Mouse (Mus musculus) heart, embryonic 12.5 days (tissue): ENCODE results near the gene Gjd2. TPM values are rescaled to one million over a fixed set of nuclear protein-coding genes. Genes with fewer than 3 reads are reported as not detected.

Source experiments
- ATAC-seq: fragments of 200-750 bp; cut with Nextera tagmentation; 2 replicates; pipeline ENCODE4 v1.8.0; 2017; ENCODE audit warnings: moderate TSS enrichment, moderate library complexity; ENCODE audit not compliant: insufficient number of reproducible peaks, low FRiP score
- H3K27ac ChIP-seq: fragments of 300-500 bp; sonication (generic); 2 replicates; pipeline ENCODE4 v1.5.1; 2016; ENCODE audit warnings: mild to moderate bottlenecking, moderate library complexity; ENCODE audit not compliant: poor library complexity, severe bottlenecking
- H3K27me3 ChIP-seq: fragments of 300-500 bp; sonication (generic); replicated peaks from 2 replicates; pipeline ENCODE4 v1.6.1; 2016; ENCODE audit warnings: mild to moderate bottlenecking, moderate library complexity
- H3K36me3 ChIP-seq: fragments of 300-500 bp; sonication (generic); 2 replicates; pipeline ENCODE4 v1.6.1; 2016; ENCODE audit warnings: mild to moderate bottlenecking, moderate library complexity
- H3K4me1 ChIP-seq: fragments of 300-500 bp; sonication (generic); replicated peaks from 2 replicates; pipeline ENCODE4 v1.6.1; 2016; ENCODE audit warnings: mild to moderate bottlenecking
- H3K4me2 ChIP-seq: fragments of 300-500 bp; sonication (generic); 2 replicates; pipeline ENCODE4 v1.6.1; 2016; ENCODE audit warnings: mild to moderate bottlenecking, moderate library complexity
- H3K4me3 ChIP-seq: fragments of 300-500 bp; sonication (generic); 2 replicates; pipeline ENCODE4 v1.5.1; 2016; ENCODE audit warnings: mild to moderate bottlenecking
- H3K9ac ChIP-seq: fragments of 300-500 bp; sonication (generic); 2 replicates; pipeline ENCODE4 v1.6.1; 2016; ENCODE audit warnings: mild to moderate bottlenecking, moderate library complexity
- H3K9me3 ChIP-seq: fragments of 300-500 bp; sonication (generic); replicated peaks from 2 replicates; pipeline ENCODE4 v1.6.1; 2016; ENCODE audit warnings: mild to moderate bottlenecking, moderate library complexity
- WGBS: fragments of 180-500 bp; shearing (Covaris S2); methylation state at CpG from one replicate; pipeline ENCODE4 v1.1.7; 2016; 5-methylcytosine and 5-hydroxymethylcytosine counted together
- polyA plus RNA-seq: library from polyadenylated mRNA; unstranded; fragments of >200 nt; fragmentation: Nextera tagmentation; extraction: Ambion mirVana; gene quantifications from 2 replicates; pipeline ENCODE4 v1.2.1, GENCODE M21; 2016

Gene Gjd2
- polyA plus RNA-seq = 0.10 TPM in 1 of 2 replicates, not detected in the other

DNA sequence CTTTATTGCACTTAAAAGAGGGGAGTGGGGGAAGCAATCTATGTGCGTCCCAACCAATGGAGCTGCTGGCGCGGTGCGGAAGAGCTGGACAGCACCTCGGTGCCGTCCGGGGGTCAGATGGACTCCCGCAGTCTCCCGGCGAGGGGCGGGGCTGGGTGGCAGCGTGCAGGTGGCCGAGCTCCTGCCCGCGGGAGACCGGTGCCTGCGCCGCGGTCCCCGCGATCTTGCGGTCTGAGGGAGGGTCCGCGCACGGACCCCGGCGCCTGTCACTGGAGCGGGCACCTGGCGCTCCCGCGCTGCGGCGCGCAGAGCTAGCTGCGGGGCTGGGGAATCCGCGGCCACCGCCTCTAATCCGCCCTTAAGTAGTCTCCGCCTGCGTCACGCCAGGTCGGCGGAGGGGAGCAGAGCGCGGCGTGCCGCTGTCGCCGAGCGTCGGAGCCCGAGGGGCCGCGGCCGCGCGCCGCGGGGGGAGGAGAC is at the start of gene Gjd2:
TSS of gene Gjd2 (minus strand) at position 325 of the 477 bp plus-strand sequence.
- WGBS = under 1% methylated on average over 56 of the region's 60 CpGs
- Histone ChIP-seq H3K27ac (no peak within 1 kb of the TSS), H3K4me2 (peak within 1 kb of the TSS; percentile 95), H3K4me1 (peaks cover 11% of the 10 kb centered on the region), H3K9ac (peak within 1 kb of the TSS; percentile 6; the same call in 1 of the 2 replicates), H3K36me3 (no peaks in the 10 kb centered on the region), H3K27me3 (peaks cover 46% of the 10 kb centered on the region), H3K4me3 (peak within 1 kb of the TSS; percentile 55), H3K9me3 (no peaks in the 10 kb centered on the region)
- ATAC-seq = peak; percentile 55; the same call in 1 of the 2 replicates

DNA sequence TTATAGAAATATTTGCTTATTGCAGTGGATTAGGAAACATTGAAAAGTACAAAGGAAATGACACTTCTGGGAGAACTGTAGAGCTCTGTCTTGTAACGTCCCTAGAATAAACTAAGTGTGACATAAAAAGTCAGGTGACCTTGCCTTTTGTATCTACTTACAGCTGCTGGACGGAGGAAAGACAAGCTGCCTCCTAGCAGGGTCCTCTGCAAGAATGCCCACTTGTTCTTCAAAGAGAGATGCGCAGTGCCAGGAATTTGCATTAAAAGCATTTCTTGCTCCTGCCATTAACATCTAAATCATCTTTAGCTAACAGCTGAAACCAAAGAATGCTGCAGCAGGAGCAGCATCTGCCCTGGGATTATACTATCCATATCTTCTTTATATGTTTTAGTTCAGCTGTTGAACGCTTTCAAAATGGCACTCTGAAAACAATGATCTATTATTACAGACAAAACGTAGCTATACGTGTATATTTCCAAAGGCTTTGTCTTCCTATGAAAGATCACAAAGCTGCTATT is 46.7 kb upstream of the Gjd2 start:
- 0 out of 2 replicates have a peak, but pooled peaks have one; percentile 40 for ATAC-seq
- Histone ChIP-seq H3K4me2 (no peak overlapping the region), H3K4me1 (peaks cover 13% of the 10 kb centered on the region), H3K4me3 (no peak overlapping the region), H3K27ac (no peak overlapping the region), H3K9ac (no peak overlapping the region), H3K9me3 (no peaks in the 10 kb centered on the region), H3K27me3 (no peaks in the 10 kb centered on the region), H3K36me3 (peaks cover 2% of the 10 kb centered on the region; the same call in 1 of the 2 replicates)
- WGBS = 48% methylated on average over 6 of the region's 6 CpGs

- Histone ChIP-seq H3K36me3 (peaks cover 2% of the 10 kb centered on the region; the same call in 1 of the 2 replicates), H3K4me3 (no peak overlapping the region), H3K4me1 (peaks cover 13% of the 10 kb centered on the region), H3K4me2 (no peak overlapping the region), H3K27ac (no peak overlapping the region), H3K27me3 (no peaks in the 10 kb centered on the region), H3K9ac (no peak overlapping the region), H3K9me3 (no peaks in the 10 kb centered on the region)
- WGBS = 33% methylated on average over 1 of the region's 1 CpGs
- 0 out of 2 replicates have a peak, but pooled peaks have one; percentile 38 for ATAC-seq
Measured at GRCm38 (mm10) chr2:114059608-114060007, 46.2 kb upstream of the Gjd2 start.

DNA sequence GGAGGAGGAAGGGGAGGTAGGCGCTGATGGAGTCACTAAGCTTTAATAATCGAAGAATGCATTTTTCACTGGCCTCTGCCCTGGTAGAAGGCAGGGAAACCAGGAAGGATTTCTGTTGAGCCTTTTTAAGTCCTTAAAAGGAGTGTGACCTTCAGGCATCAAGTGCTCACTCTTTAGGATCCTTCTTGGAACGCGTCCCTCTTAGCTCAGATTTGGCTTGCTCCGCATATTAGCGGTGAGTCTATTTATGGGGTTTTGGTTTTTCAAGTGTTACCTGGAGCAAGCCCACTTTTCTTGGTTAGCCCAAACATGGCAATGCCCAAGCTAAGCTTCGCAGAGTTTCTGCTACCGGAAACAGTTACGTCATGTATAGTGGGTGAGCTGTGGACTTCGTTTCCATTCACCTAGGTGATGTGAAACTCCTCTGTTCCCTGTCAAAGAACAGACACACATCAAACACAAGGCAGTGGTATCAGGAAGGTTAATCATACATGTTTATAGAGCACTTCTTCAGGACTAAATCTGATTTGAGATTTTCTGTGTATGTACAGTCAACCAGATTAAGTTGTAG is 44.9 kb upstream of the Gjd2 start:
- no peaks in the 10 kb centered on the region for H3K27me3 ChIP-seq
- peak overlapping the region; percentile 5; the same call in 1 of the 2 replicates for H3K4me3 ChIP-seq
- H3K27ac ChIP-seq = peak overlapping the region; percentile 98
- peak overlapping the region; percentile 52 for H3K4me2 ChIP-seq
- ATAC-seq = no peak
- peaks cover 18% of the 10 kb centered on the region for H3K4me1 ChIP-seq
- 50% methylated on average over 10 of the region's 10 CpGs for WGBS
- no peak overlapping the region for H3K9ac ChIP-seq
- H3K36me3 ChIP-seq = peaks cover 2% of the 10 kb centered on the region; the same call in 1 of the 2 replicates
- H3K9me3 ChIP-seq = no peaks in the 10 kb centered on the region

DNA sequence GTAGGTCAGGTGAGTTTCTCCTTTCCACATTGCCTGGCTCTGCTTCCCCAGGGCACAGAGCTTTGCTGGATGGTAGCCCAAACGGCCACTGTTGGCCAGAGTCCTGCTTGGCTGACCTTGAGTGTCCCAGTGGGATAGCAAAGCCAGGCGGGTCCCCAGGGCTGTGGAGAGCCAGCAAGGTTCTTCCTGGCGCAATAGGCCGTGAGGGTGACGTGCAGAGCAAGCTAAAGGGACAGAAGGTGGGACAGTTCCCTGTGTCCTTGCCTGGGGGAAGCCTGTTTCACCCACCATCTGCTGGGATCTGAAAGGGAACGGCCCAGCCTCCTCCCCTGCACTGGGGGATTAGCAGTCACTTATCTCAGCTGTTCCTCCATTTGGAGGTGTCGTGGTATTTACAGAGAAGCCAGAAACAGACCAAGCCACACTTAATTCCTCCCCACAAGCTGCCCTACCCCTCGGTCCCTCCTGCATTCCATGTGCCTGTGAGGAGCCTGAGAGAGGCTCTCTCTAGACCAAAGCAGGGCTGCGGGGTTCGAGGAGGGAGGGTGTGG is 44.0 kb upstream of the Gjd2 start:
- no peaks in the 10 kb centered on the region for H3K9me3 ChIP-seq
- H3K27ac ChIP-seq = peak overlapping the region; percentile 98
- WGBS = 2% methylated on average over 10 of the region's 10 CpGs
- peaks cover 2% of the 10 kb centered on the region; the same call in 1 of the 2 replicates for H3K36me3 ChIP-seq
- peak overlapping the region; percentile 11; the same call in 1 of the 2 replicates for H3K4me3 ChIP-seq
- peak overlapping the region; percentile 52 for H3K4me2 ChIP-seq
- ATAC-seq = peak; percentile 33; the same call in 1 of the 2 replicates
- peaks cover 24% of the 10 kb centered on the region for H3K4me1 ChIP-seq
- H3K9ac ChIP-seq = peak overlapping the region; percentile 65
- no peaks in the 10 kb centered on the region for H3K27me3 ChIP-seq

DNA sequence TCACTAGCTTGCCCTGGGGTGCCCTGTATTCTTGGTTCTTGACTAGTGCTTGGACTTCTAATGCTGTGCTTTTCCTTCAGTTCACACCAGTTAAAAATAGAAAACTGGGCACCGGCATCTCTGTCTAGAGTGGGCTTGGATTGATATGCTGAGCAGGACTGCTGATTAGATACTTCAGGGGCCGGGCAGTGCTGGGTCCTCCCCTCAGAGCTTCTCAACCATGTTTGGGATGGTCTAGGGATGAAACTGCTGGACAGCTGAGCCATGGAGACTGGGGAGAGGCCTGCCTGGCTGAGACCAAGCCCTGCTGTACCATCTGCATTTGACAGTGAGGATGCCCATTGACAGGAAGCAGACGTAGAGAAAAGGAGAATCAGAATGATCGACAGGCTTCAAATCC is 40.7 kb upstream of the Gjd2 start:
- H3K27me3 ChIP-seq = no peaks in the 10 kb centered on the region
- H3K36me3 ChIP-seq = peaks cover 15% of the 10 kb centered on the region
- 37% methylated on average over 4 of the region's 4 CpGs for WGBS
- H3K4me1 ChIP-seq = peaks cover 20% of the 10 kb centered on the region
- H3K4me2 ChIP-seq = peak overlapping the region; percentile 57
- peak overlapping the region; percentile 21 for H3K4me3 ChIP-seq
- peak; percentile 60 for ATAC-seq
- H3K9me3 ChIP-seq = no peaks in the 10 kb centered on the region
- H3K27ac ChIP-seq = peak overlapping the region; percentile 99
- peak overlapping the region; percentile 62; the same call in 1 of the 2 replicates for H3K9ac ChIP-seq

- H3K4me1 ChIP-seq = peaks cover 17% of the 10 kb centered on the region; the same call in 1 of the 2 replicates
- H3K4me2 ChIP-seq = peak within 1 kb of the TSS; percentile 57
- peak within 1 kb of the TSS; percentile 99 for H3K27ac ChIP-seq
- H3K27me3 ChIP-seq = no peaks in the 10 kb centered on the region
- peak; percentile 83 for ATAC-seq
- WGBS = 15% methylated on average over 14 of the region's 14 CpGs
- H3K4me3 ChIP-seq = peak within 1 kb of the TSS; percentile 72
- no peaks in the 10 kb centered on the region for H3K9me3 ChIP-seq
- H3K36me3 ChIP-seq = peaks cover 21% of the 10 kb centered on the region
- peak within 1 kb of the TSS; percentile 91 for H3K9ac ChIP-seq
Measured at GRCm38 (mm10) chr2:114052696-114053598, 39.5 kb upstream of the Gjd2 start, which contains the start of gene Actc1. Gene Actc1, minus strand, starts transcription at chr2:114053548.

GRCm38 (mm10) chr2:114051871-114052241 is 38.4 kb upstream of the Gjd2 start:
- no peaks in the 10 kb centered on the region for H3K9me3 ChIP-seq
- peak overlapping the region; percentile 99 for H3K27ac ChIP-seq
- peak overlapping the region; percentile 72 for H3K4me3 ChIP-seq
- 52% methylated on average over 13 of the region's 14 CpGs for WGBS
- H3K4me2 ChIP-seq = peak overlapping the region; percentile 57
- peaks cover 10% of the 10 kb centered on the region; the same call in 1 of the 2 replicates for H3K4me1 ChIP-seq
- peaks cover 23% of the 10 kb centered on the region for H3K36me3 ChIP-seq
- ATAC-seq = no peak
- H3K27me3 ChIP-seq = no peaks in the 10 kb centered on the region
- H3K9ac ChIP-seq = peak overlapping the region; percentile 91

DNA sequence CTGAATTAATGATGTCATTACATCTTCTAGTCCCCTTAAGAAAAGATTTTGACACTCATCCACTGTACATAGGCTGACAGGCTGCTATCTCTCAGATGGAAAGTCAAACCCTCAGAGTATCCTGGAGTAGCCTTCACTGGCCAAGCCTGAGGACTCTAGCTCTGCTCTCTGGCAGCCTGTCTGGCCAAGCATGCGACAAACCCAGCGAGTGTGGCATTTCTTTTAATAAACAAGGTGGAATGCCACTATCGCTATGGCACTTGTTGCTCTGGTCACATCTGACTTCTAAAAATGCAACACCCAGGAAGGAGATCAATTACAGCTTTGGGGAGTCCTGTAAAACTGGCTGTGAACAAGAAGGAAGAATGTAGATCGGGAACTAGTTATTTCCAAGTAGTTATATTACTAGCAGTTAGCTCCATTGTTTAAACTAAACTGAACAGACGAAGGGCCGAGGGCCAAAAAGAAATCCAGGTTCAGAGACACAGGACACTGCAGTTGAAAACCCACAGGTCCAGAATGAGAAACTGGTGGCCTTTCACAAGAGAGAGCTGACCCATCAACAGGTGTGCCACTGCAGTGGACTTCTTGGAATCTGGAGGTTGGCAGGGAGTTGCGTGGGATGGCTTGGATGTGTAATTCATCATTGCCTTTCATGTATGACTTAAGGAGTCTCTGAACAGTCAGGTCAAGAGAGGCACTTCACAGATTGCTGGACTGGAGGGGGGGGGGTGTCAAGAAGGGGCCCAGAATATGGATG is 37.9 kb upstream of the Gjd2 start:
- Histone ChIP-seq H3K9ac (peak overlapping the region; percentile 91), H3K4me1 (peaks cover 10% of the 10 kb centered on the region; the same call in 1 of the 2 replicates), H3K9me3 (no peaks in the 10 kb centered on the region), H3K27me3 (no peaks in the 10 kb centered on the region), H3K4me2 (peak overlapping the region; percentile 57), H3K27ac (peak overlapping the region; percentile 99), H3K36me3 (peaks cover 23% of the 10 kb centered on the region), H3K4me3 (peak overlapping the region; percentile 72)
- WGBS = 47% methylated on average over 7 of the region's 7 CpGs
- ATAC-seq = no peak

GRCm38 (mm10) chr2:114050150-114050549 is 36.7 kb upstream of the Gjd2 start:
- Histone ChIP-seq H3K4me2 (peak overlapping the region; percentile 61), H3K9me3 (no peaks in the 10 kb centered on the region), H3K27ac (peak overlapping the region; percentile 99), H3K4me1 (peaks cover 10% of the 10 kb centered on the region; the same call in 1 of the 2 replicates), H3K9ac (peak overlapping the region; percentile 81), H3K27me3 (no peaks in the 10 kb centered on the region), H3K36me3 (peaks cover 23% of the 10 kb centered on the region), H3K4me3 (peak overlapping the region; percentile 72)
- 51% methylated on average over 7 of the region's 7 CpGs for WGBS
- no peak for ATAC-seq
